Mouse (Mus musculus) left cerebral cortex, adult 11 months (tissue): ENCODE results near the gene Zkscan16.

Experiments used
- DNase-seq: peaks from one replicate; pipeline ENCODE4 v3.0.0; 2022; ENCODE audit warnings: low spot score

The Zkscan16 gene

GRCm38 (mm10) chr4:58941638-58942037, 1.8 kb upstream of the Zkscan16 start:
- no peak for DNase-seq

- no peak for DNase-seq
Measured at GRCm38 (mm10) chr4:58942942-58943341, 486 bp upstream of the Zkscan16 start.

DNA sequence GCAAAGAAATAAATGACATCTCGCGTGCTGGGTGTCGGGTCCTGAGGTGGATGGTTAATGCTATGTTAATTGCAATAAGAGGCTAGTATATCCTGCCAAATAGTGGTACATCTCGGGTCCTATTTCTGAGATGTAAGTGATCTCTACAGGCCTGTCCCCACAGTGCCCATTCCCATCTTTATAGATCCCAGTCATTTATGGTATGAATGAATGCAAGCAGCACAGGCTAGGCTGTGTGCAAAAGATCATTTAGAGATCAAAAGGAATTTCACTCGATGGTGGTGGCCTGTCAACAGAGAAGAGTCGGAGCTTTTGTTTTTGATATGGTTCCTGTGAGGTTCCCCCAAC, 752 bp downstream of the Zkscan16 start:
- no peak for DNase-seq

- DNase-seq, result no peak
Measured at GRCm38 (mm10) chr4:58944695-58945094, 1.3 kb downstream of the Zkscan16 start.

GRCm38 (mm10) chr4:58948391-58948790, 5.0 kb downstream of the Zkscan16 start:
- no peak for DNase-seq

DNA sequence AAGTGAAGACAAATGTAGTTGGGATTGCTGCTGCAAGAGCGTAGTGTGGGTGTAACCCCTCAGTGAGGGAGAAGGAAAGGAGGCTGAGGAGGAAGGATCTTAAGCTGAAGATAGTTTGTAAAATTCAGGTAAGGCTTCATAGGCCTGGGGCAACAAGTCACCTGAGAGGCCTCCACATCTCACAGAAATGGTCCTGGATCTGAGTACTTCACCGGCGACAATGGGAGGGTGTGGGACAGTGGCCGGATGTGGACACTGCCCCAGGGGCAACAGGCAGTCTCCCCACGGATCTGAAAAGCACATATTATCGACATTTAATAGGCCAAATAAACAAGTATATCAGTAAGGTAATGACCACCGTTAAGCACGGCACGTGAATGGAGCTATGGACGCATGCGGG, 9.2 kb downstream of the Zkscan16 start:
- DNase-seq, result no peak

DNA sequence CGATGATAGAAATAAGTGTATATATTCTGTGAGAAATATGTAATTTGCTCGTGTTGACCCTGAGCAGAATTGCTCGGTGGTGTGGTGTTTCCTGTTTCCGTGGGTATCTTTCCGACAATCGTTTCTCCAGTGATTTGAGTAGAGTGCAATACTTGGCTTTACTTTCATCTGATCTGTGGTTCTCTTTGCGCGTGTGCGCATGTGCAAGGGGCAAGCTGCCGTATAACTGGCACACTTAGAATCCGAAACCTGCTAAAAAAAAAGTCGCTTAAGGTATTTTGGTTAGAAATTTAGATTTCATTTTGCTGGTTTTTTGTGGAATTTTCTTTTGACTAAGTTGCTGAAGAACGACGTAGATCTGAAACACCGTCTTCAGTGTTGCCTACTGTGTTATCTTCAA, 18.3 kb downstream of the Zkscan16 start:
- DNase-seq, result no peak

DNA sequence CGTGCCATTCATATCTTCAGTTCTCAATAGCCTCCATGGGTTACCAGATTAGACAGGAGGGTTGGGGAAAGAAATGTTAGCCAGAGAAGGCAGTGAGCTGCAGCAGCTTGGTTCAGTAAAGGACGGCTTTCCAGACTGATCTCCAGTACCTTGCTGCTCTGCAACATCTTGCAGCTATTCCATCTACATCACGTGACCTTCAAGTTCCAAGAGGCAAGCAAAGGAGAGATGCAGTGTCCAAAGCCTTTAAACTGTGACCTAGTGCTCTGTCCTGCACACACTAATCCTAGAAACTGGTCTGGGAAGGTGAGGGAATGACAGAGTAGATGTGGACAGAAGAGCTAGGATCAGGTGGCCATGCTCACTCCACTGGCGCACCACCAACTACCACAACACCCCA, 19.8 kb downstream of the Zkscan16 start:
- no peak for DNase-seq

- no peak for DNase-seq
Measured at GRCm38 (mm10) chr4:58965136-58965535, 21.7 kb downstream of the Zkscan16 start.

DNA sequence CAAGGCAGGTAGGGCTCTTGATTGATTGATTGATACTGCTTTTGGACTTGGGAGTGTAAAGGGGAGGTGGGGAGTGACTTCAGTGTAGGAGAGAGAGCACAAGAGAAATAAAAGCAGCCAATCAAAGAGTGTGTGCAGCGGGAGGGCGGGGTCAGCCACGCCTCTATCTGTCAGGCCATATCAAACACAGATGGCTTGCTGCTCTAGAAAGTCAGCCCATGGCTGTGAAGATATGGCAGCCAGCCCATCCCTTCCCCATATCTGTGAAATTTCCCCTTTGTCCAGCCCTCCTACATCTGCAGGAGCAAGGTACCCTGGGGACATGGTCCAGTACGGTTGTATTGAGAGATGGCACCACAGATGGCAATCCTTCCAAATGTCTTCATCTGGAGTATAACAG, 27.2 kb downstream of the Zkscan16 start:
- no peak for DNase-seq

- DNase-seq, result no peak
Measured at GRCm38 (mm10) chr4:58975711-58976110, 32.3 kb downstream of the Zkscan16 start.

DNA sequence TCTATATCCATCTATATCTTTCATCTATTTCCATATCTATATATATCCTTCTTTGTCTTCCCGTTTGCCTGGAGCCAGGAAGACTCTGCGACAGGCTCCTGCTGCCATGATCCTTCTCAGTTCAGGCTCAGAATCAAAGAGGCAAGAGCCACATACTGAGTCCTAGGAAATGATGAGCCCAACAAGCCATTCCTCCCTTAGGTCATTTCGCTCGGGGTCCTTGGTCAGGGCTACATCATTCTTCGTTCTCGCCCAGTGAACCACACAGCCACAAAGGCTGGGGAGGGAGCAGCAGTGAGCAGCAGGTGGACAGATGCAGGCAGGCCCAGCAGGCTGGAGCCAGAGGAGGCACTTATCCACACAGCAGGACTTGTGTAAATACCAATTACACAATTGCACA, 38.0 kb downstream of the Zkscan16 start:
- DNase-seq, result no peak

DNA sequence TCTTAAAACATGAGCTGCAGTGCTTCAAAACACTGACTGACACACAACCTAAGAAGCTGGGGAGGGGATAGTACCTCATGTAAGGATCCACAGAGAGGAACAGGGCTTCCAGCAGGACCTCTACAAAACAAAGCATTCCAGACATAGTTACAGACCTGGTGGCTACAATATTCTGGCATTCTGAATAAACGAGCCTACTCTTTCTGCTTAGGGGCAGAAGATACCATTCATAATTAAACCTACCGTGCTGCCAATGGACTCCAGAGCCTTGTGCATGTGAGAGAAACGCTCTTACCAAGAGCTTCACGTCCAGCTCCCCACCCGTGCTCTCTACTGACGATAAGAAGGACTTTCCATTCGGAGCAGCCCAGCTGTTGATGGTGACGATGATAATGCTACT, 39.4 kb downstream of the Zkscan16 start:
- DNase-seq, result no peak

DNA sequence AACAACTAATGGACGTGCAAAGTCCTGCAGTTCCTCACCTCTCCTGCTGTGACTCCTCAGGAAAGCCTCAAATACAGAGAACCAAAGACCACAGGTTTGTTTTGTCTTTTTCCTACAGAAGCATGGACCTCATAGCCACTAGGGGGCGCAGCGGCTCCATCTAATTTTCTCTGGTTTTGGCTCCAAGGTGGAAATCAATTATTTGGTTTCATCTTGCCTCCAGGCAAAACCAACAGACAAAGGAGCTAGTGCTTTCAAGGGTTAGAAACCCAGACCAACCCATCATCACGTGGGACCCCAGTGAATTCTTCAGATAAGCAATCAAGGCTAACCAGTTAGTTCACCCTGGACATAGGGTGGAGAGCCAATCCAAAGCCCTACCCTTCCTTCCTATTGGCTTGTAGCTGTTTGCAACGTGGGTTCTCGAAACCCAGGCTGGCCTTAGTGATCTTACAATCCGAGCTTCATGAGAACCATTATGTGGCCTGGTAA, 41.8 kb downstream of the Zkscan16 start:
- DNase-seq, result peak; percentile 30

- DNase-seq, result peak; percentile 47
Measured at GRCm38 (mm10) chr4:58986540-58987190, 43.2 kb downstream of the Zkscan16 start, which contains the start of gene Ptgr1. Gene Ptgr1, minus strand, starts transcription at chr4:58987119.

DNA sequence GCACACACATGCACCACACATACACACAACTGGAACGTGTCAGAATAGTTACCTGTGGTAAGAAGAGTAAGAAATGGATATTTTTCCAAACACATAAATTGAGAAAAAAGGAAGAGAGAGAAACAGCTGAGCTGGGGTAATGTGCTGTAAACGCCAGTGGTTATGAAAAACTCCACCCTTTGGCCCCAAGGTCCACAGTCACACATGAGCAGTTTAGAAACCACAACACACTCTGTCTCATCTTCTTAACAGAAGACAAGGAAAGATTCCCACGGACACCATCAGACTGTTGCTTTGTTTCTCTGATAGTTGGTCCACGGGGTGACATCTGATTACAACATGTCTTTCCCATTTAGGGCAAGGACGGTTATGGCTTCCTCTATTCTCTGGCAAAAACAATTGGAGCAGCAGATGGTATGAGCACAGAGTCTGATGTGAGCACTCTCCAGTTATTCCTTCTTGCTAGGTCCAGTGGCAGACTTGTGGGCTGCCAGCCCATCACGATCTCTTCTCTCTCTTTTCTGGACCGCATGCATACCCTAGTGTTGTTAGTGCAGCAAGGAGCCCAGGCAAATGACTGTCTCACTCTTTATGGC, 46.0 kb downstream of the Zkscan16 start:
- DNase-seq, result no peak

DNA sequence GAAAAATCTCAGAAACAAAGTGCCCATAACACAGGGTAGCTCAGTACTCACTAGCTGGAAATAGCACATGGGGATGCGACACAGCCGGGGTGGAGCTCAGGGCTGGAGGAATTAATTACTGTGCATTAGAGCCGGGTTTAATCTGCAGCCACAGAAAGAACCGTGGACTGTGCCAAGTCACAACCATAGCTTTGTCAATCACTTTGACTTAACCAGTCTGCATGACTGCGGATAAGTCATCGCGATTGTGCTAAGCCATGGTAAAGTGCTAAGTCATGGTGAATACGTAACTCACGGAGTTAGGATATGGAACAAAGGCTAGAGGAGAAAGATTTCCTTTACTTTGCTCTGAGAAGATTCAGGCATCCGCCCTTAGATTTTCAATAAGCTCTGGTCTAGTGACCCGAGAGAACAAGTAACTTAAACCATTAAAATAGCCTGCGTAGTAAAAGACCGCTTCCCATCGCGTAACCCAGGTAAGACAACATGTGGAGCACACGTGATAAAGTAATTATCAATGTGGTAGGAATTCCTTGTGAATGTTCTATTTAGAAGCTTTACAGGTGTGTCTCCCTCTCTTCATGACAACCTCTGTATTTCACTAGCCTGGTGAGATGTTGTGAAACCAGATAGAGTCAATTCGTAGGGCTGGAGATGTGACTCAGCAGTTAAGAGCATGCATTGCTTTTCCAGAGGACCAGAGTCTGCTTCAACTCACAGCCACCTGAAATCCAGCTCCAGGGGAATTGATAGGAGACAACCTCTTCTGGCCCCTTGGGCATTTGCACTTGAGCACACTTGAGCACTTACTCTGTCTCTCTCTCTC, 47.4 kb downstream of the Zkscan16 start:
- no peak for DNase-seq

- DNase-seq, result no peak
Measured at GRCm38 (mm10) chr4:58992195-58992594, 48.8 kb downstream of the Zkscan16 start.

DNA sequence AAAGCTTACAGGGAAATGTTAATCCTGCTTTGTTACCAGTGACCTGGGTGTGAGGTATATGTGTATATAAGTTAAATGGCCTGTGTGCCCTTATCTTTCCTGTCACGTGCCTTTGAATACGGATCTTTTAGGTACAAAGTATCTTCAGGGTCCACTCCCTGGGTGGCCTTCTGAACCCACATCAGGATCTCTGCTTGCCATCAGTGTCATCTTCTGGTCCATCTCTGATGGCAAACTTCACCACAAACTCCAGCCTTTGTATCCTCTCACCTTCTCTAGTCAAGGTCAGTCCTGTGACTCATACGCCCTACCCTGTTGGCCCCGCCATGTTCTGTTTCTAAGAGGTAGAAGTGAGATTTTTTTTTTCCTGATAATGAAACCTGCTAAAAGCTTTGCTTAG, 51.3 kb downstream of the Zkscan16 start, which contains the start of gene Dnajc25:
Gene Dnajc25, plus strand, starts transcription at position 301 of the 400 bp plus-strand sequence.
- no peak for DNase-seq

GRCm38 (mm10) chr4:58995251-58995693, 51.8 kb downstream of the Zkscan16 start:
- no peak for DNase-seq

- DNase-seq, result no peak
Measured at GRCm38 (mm10) chr4:58997081-58997480, 53.7 kb downstream of the Zkscan16 start.

GRCm38 (mm10) chr4:58998688-58999087, 55.3 kb downstream of the Zkscan16 start:
- DNase-seq, result no peak

- DNase-seq, result peak; percentile 59
Measured at GRCm38 (mm10) chr4:58999686-59000085, 56.3 kb downstream of the Zkscan16 start.
